Mouse (Mus musculus) embryonic stem cell, embryonic (primary cell): ENCODE results near the gene Ssr1.

Source experiments
- CTCF ChIA-PET, 4 experiments: fragments of 300-600 bp in 2 of 4; fragments of 350-600 bp in 2 of 4; sonication (Branson Sonifier 250); formaldehyde crosslinking; loops; one replicate each; lab custom pipeline; 2022; ENCODE audit warnings: inconsistent platforms in 2 of 4; lab: Charles Lee
- POLR2A ChIA-PET, 4 experiments: fragments of 300-600 bp in 2 of 4; fragments of 350-600 bp in 2 of 4; sonication (Branson Sonifier 250); formaldehyde crosslinking; loops; one replicate each; lab custom pipeline; 2022; ENCODE audit warnings: antibody characterized with exemption in 4 of 4, inconsistent platforms in 1 of 4; lab: Charles Lee

The Ssr1 gene

GRCm38 (mm10) chr13:37941950-37942886 is 51.8 kb downstream of the Ssr1 start:
- ChIA-PET CTCF (interaction anchor here in 2 of 4 experiments (0.6 to 0.9 kb wide), 3 partner anchors 22 to 637 kb away, joined by 3 to 6 read pairs (median 3); no protein-coding TSS in a partner anchor), POLR2A (interaction anchor here in 2 of 4 experiments (0.9 to 1.7 kb wide), 3 partner anchors 11 to 85 kb away, joined by 3 to 4 read pairs (median 3); no protein-coding TSS in a partner anchor)

GRCm38 (mm10) chr13:37941138-37941645 is 52.8 kb downstream of the Ssr1 start:
- CTCF ChIA-PET: interaction anchor here in 2 of 4 experiments (0.6 to 0.9 kb wide), 2 partner anchors 23 to 636 kb away, joined by 3 to 6 read pairs; no protein-coding TSS in a partner anchor
- POLR2A ChIA-PET: interaction anchor here in 2 of 4 experiments (0.9 to 1.7 kb wide), 3 partner anchors 10 to 84 kb away, joined by 3 to 4 read pairs (median 3); no protein-coding TSS in a partner anchor

GRCm38 (mm10) chr13:37940649-37941048 is 53.4 kb downstream of the Ssr1 start:
- ChIA-PET POLR2A (interaction anchor here in 1 of 4 experiments (1.1 kb wide), 1 partner anchor 9 kb away, joined by 3 read pairs; no protein-coding TSS in a partner anchor), CTCF (no interaction called here)

GRCm38 (mm10) chr13:37940167-37940566 is 53.9 kb downstream of the Ssr1 start:
- ChIA-PET POLR2A (interaction anchor here in 1 of 4 experiments (1.1 kb wide), 1 partner anchor 9 kb away, joined by 3 read pairs; no protein-coding TSS in a partner anchor), CTCF (interaction anchor here in 1 of 4 experiments (0.6 kb wide), 1 partner anchor 508 kb away, joined by 3 read pairs; no protein-coding TSS in a partner anchor)

- CTCF ChIA-PET: no interaction called here
- POLR2A ChIA-PET: no interaction called here
Observed at GRCm38 (mm10) chr13:37936351-37936750, 57.7 kb downstream of the Ssr1 start.

- CTCF ChIA-PET: interaction anchor here in 2 of 4 experiments (1.0 to 1.5 kb wide), 3 partner anchors 10 to 286 kb away, joined by 3 to 5 read pairs (median 4); no protein-coding TSS in a partner anchor
- POLR2A ChIA-PET: interaction anchor here in 2 of 4 experiments (0.6 to 1.5 kb wide), 8 partner anchors 14 to 499 kb away, joined by 3 to 4 read pairs (median 3); no protein-coding TSS in a partner anchor
Observed at GRCm38 (mm10) chr13:37934920-37935319, 59.1 kb downstream of the Ssr1 start.

- POLR2A ChIA-PET: interaction anchor here (0.6 to 1.5 kb wide), 8 partner anchors 19 to 498 kb away, joined by 3 to 4 read pairs (median 3); no protein-coding TSS in a partner anchor
- CTCF ChIA-PET: interaction anchor here in 2 of 4 experiments (0.7 to 1.5 kb wide), 4 partner anchors 10 to 285 kb away, joined by 3 to 5 read pairs (median 4); no protein-coding TSS in a partner anchor
Observed at GRCm38 (mm10) chr13:37934075-37934474, 59.9 kb downstream of the Ssr1 start.

- CTCF ChIA-PET: interaction anchor here in 2 of 4 experiments (0.7 to 1.7 kb wide), 7 partner anchors 13 to 243 kb away, joined by 3 to 4 read pairs (median 3); no protein-coding TSS in a partner anchor
- POLR2A ChIA-PET: interaction anchor here in 3 of 4 experiments (0.6 to 2.0 kb wide), 20 partner anchors 9 to 495 kb away, joined by 3 to 10 read pairs (median 3); no protein-coding TSS in a partner anchor
Observed at GRCm38 (mm10) chr13:37931210-37931922, 62.7 kb downstream of the Ssr1 start.

- ChIA-PET POLR2A (interaction anchor here (0.5 to 2.0 kb wide), 19 partner anchors 9 to 463 kb away, joined by 3 to 10 read pairs (median 3); partner anchors contain the start of gene Ssr1 (in 1 of the 4)), CTCF (interaction anchor here in 3 of 4 experiments (0.6 to 1.7 kb wide), 10 partner anchors 14 to 242 kb away, joined by 3 to 6 read pairs (median 3); no protein-coding TSS in a partner anchor)
Observed at GRCm38 (mm10) chr13:37930621-37931020, 63.4 kb downstream of the Ssr1 start.

- CTCF ChIA-PET: interaction anchor here (0.6 to 1.7 kb wide), 11 partner anchors 14 to 241 kb away, joined by 3 to 6 read pairs (median 4); no protein-coding TSS in a partner anchor
- POLR2A ChIA-PET: interaction anchor here (0.5 to 2.0 kb wide), 21 partner anchors 8 to 407 kb away, joined by 3 to 10 read pairs (median 3); partner anchors contain the start of gene Ssr1 (in 1 of the 4)
Observed at GRCm38 (mm10) chr13:37930091-37930490, 63.9 kb downstream of the Ssr1 start.

GRCm38 (mm10) chr13:37929532-37929931 is 64.5 kb downstream of the Ssr1 start:
- POLR2A ChIA-PET: interaction anchor here in 2 of 4 experiments (0.9 to 2.0 kb wide), 10 partner anchors 9 to 406 kb away, joined by 3 to 10 read pairs (median 3); partner anchors contain the start of gene Ssr1 (in 1 of the 2)

GRCm38 (mm10) chr13:37926394-37926793 is 67.6 kb downstream of the Ssr1 start:
- CTCF ChIA-PET: no interaction called here
- POLR2A ChIA-PET: interaction anchor here in 1 of 4 experiments (0.6 kb wide), 1 partner anchor 442 kb away, joined by 3 read pairs; no protein-coding TSS in a partner anchor

More at GRCm38 (mm10) chr13:37929532-37929931, 64.5 kb downstream of the Ssr1 start:
- CTCF ChIA-PET: interaction anchor here in 3 of 4 experiments (0.8 to 1.7 kb wide), 5 partner anchors 15 to 104 kb away, joined by 3 to 6 read pairs (median 4); no protein-coding TSS in a partner anchor

GRCm38 (mm10) chr13:37924461-37924948 is 69.5 kb downstream of the Ssr1 start:
- ChIA-PET CTCF (no interaction called here), POLR2A (interaction anchor here in 2 of 4 experiments (0.5 to 2.1 kb wide), 3 partner anchors 10 to 517 kb away, joined by 4 to 8 read pairs (median 4); no protein-coding TSS in a partner anchor)

- ChIA-PET CTCF (interaction anchor here in 1 of 4 experiments (1.3 kb wide), 1 partner anchor 46 kb away, joined by 4 read pairs; no protein-coding TSS in a partner anchor), POLR2A (interaction anchor here (0.5 to 2.1 kb wide), 4 partner anchors 9 to 1902 kb away, joined by 3 to 8 read pairs (median 4); no protein-coding TSS in a partner anchor)
Observed at GRCm38 (mm10) chr13:37923643-37924460, 70.2 kb downstream of the Ssr1 start.

GRCm38 (mm10) chr13:37923091-37923490 is 70.9 kb downstream of the Ssr1 start:
- POLR2A ChIA-PET: interaction anchor here in 3 of 4 experiments (0.5 to 2.1 kb wide), 3 partner anchors 8 to 1903 kb away, joined by 3 to 8 read pairs (median 3); no protein-coding TSS in a partner anchor
- CTCF ChIA-PET: interaction anchor here in 1 of 4 experiments (1.3 kb wide), 1 partner anchor 47 kb away, joined by 4 read pairs; no protein-coding TSS in a partner anchor
